Mouse (Mus musculus): ENCODE results near the gene Myo1e. TPM values are rescaled to one million over a fixed set of nuclear protein-coding genes. Genes with fewer than 3 reads are reported as not detected.

The Myo1e gene
- polyA plus RNA-seq, 1 experiment from 2014 or later = 4.1 TPM

DNA sequence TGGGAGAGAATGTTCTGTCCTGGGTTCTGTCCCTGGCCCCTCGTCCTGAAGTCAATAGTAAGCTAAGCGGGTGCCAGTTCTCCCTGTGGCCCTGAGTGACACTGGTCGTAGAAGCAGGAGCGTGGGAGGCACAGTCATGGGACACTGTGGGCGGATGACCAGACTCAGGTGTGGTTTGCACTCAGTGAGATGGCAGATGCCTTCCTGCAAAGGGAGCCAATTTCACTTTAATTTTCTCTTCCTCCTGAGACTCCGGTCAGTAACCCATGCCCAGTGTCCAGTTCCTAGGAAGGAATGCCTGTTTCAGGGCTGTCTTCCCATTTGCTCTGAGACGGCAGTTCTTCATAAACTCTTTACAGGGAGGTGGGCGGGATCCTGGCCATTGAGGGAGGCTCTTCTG lies 36.1 kb downstream of the Myo1e start:
- ATAC-seq (no peak), DNase-seq (ENCODE audit: low spot score) (no peak)
- WGBS = 79% methylated on average over 8 of the region's 8 CpGs
- no peaks in the 10 kb centered on the region for H3K27me3 ChIP-seq (replicated peaks; ENCODE audit: control insufficient read depth, insufficient read depth, low read length)
- H3K9me3 ChIP-seq (replicated peaks; ENCODE audit: control insufficient read depth, low read length) = no peaks in the 10 kb centered on the region
- H3K4me2 ChIP-seq (ENCODE audit: low read length) = no peak overlapping the region
- H3K4me3 ChIP-seq (ENCODE audit: low read depth, low read length) = no peak overlapping the region
- no peaks in the 10 kb centered on the region for H3K4me1 ChIP-seq (ENCODE audit: control insufficient read depth, insufficient read depth, low read length)
- no peak overlapping the region for H3K9ac ChIP-seq (ENCODE audit: low read length)
- H3K27ac ChIP-seq (ENCODE audit: low read depth, low read length) = no peak overlapping the region
- no peaks in the 10 kb centered on the region for H3K36me3 ChIP-seq (ENCODE audit: control insufficient read depth, insufficient read depth, low read length)

DNA sequence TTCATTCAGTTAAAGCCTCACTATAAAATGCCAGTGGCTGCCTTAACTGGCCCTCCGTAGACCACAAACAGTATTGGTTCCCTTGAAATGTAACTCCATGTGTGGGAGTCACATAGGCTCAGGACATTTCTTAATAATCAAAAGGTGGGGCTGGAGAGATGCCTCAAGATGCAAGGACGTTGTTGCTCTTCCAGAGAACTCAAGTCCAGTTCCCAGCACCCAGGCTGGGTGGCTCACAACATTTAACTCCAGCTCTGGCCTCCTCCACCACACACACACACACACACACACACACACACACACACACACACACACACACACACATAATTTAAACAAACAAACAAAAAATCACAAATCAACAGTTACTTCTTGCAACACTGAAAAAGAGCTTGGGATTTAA lies 36.6 kb downstream of the Myo1e start:
- Histone ChIP-seq H3K9me3 (replicated peaks; ENCODE audit: control insufficient read depth, low read length) (no peaks in the 10 kb centered on the region), H3K27ac (ENCODE audit: low read depth, low read length) (no peak overlapping the region), H3K4me1 (ENCODE audit: control insufficient read depth, insufficient read depth, low read length) (no peaks in the 10 kb centered on the region), H3K4me2 (ENCODE audit: low read length) (no peak overlapping the region), H3K9ac (ENCODE audit: low read length) (no peak overlapping the region), H3K36me3 (ENCODE audit: control insufficient read depth, insufficient read depth, low read length) (no peaks in the 10 kb centered on the region), H3K4me3 (ENCODE audit: low read depth, low read length) (no peak overlapping the region), H3K27me3 (replicated peaks; ENCODE audit: control insufficient read depth, insufficient read depth, low read length) (no peaks in the 10 kb centered on the region)
- 85% methylated on average over 2 of the region's 2 CpGs for WGBS
- DNase-seq (ENCODE audit: low spot score) (no peak), ATAC-seq (no peak)

DNA sequence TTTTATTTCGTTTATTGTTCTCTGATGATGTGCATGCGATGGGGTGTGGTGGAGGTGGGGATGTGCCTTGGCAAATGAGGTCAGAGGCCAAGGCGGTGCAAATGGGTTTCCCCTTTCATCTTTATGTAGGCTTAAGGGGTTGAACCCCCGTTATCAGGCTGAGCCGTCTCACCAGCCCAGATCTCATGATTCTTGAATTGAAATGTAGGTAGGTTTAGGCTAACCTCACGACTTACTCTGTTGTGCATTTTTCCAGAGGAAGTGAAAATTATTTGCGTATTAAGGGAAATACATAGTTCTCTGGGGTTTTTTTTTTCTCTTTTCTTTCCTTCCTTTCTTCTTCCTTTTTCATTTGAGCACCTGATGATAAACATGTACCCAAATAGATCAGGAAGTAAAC lies 37.0 kb downstream of the Myo1e start:
- Histone ChIP-seq H3K9me3 (replicated peaks; ENCODE audit: control insufficient read depth, low read length) (no peaks in the 10 kb centered on the region), H3K4me2 (ENCODE audit: low read length) (no peak overlapping the region), H3K27me3 (replicated peaks; ENCODE audit: control insufficient read depth, insufficient read depth, low read length) (no peaks in the 10 kb centered on the region), H3K27ac (ENCODE audit: low read depth, low read length) (no peak overlapping the region), H3K36me3 (ENCODE audit: control insufficient read depth, insufficient read depth, low read length) (no peaks in the 10 kb centered on the region), H3K9ac (ENCODE audit: low read length) (no peak overlapping the region), H3K4me3 (ENCODE audit: low read depth, low read length) (no peak overlapping the region), H3K4me1 (ENCODE audit: control insufficient read depth, insufficient read depth, low read length) (no peaks in the 10 kb centered on the region)
- 67% methylated on average over 7 of the region's 7 CpGs for WGBS
- DNase-seq (ENCODE audit: low spot score) (no peak), ATAC-seq (no peak)

DNA sequence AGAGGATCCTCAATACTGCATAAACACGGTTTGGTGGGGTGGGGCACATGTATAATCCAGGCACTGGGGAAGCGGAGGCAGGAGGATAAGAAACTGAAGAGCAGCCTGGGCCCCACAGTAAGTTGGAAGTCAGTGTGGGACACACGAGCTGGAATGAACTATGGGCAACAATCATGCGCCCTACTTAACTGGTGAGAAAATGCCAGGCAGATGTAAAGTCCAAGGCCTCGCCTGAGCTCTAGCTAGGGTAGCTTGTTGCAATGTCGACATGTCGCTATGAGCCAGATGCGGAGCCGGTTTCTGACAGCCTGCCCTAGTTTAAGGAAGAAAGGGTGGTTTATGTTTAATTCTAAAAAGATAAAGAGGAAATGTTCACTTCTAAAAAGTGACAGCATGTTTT lies 37.9 kb downstream of the Myo1e start:
- no peak overlapping the region for H3K4me3 ChIP-seq (ENCODE audit: low read depth, low read length)
- H3K9me3 ChIP-seq (replicated peaks; ENCODE audit: control insufficient read depth, low read length) = no peaks in the 10 kb centered on the region
- no peak overlapping the region for H3K9ac ChIP-seq (ENCODE audit: low read length)
- H3K4me1 ChIP-seq (ENCODE audit: control insufficient read depth, insufficient read depth, low read length) = 0 out of 2 replicates have a peak, but pooled peaks cover 2% of the 10 kb centered on the region
- H3K27me3 ChIP-seq (replicated peaks; ENCODE audit: control insufficient read depth, insufficient read depth, low read length) = no peaks in the 10 kb centered on the region
- no peak for ATAC-seq
- no peak overlapping the region for H3K27ac ChIP-seq (ENCODE audit: low read depth, low read length)
- no peaks in the 10 kb centered on the region for H3K36me3 ChIP-seq (ENCODE audit: control insufficient read depth, insufficient read depth, low read length)
- no peak for DNase-seq (ENCODE audit: low spot score)
- H3K4me2 ChIP-seq (ENCODE audit: low read length) = no peak overlapping the region
- 91% methylated on average over 9 of the region's 9 CpGs for WGBS

DNA sequence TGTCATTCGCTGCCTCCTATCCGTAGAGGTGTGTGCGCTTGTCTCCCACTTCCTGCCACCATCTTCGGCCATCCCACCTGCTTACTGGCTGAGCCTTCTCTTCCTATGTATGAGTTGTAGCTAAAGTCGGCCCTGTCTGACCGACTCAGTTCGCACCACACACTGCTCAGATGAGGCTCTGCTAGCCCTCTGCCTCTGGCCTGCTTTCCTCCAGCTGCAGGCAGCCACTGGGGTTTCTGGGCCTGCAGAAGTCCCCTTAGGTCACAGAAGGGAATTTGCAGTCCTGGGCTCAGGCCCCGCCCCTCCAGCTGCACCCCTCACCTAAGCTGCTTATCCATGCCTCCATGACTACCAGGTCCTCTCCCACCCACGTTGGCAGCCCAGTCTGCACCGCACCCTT lies 39.3 kb downstream of the Myo1e start:
- no peak overlapping the region for H3K27ac ChIP-seq (ENCODE audit: low read depth, low read length)
- 61% methylated on average over 10 of the region's 10 CpGs for WGBS

DNA sequence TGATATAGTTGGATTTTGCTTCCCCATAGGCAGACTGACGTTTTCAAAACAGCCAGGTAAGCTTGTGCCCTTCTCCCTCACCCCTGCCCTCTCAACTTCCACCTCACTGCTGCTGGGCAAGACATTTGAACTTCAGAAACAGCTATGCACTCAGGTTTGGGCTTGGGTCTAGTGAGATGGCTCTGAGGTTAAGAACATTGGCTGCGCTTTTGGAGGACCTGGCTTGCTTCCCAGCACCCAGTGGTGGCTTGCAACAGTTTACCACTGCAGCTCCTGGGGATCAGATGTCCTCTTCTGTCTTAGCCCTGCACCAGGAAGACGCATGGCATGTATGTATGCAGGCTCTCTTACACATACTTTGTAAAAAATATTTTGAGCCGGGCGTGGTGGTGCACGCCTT lies 40.9 kb downstream of the Myo1e start:
- ATAC-seq = no peak
- Histone ChIP-seq H3K9ac (ENCODE audit: low read length) (no peak overlapping the region), H3K9me3 (replicated peaks; ENCODE audit: control insufficient read depth, low read length) (no peaks in the 10 kb centered on the region), H3K4me1 (ENCODE audit: control insufficient read depth, insufficient read depth, low read length) (0 out of 2 replicates have a peak, but pooled peaks cover 2% of the 10 kb centered on the region), H3K36me3 (ENCODE audit: control insufficient read depth, insufficient read depth, low read length) (no peaks in the 10 kb centered on the region), H3K27ac (ENCODE audit: low read depth, low read length) (no peak overlapping the region), H3K27me3 (replicated peaks; ENCODE audit: control insufficient read depth, insufficient read depth, low read length) (no peaks in the 10 kb centered on the region), H3K4me2 (ENCODE audit: low read length) (no peak overlapping the region), H3K4me3 (ENCODE audit: low read depth, low read length) (no peak overlapping the region)
- 88% methylated on average over 6 of the region's 6 CpGs for WGBS
- DNase-seq (ENCODE audit: low spot score) = no peak

More for the DNA sequence above, 39.3 kb downstream of the Myo1e start:
- Histone ChIP-seq H3K4me2 (ENCODE audit: low read length) (no peak overlapping the region), H3K9ac (ENCODE audit: low read length) (no peak overlapping the region), H3K27me3 (replicated peaks; ENCODE audit: control insufficient read depth, insufficient read depth, low read length) (no peaks in the 10 kb centered on the region), H3K9me3 (replicated peaks; ENCODE audit: control insufficient read depth, low read length) (no peaks in the 10 kb centered on the region), H3K4me3 (ENCODE audit: low read depth, low read length) (no peak overlapping the region), H3K36me3 (ENCODE audit: control insufficient read depth, insufficient read depth, low read length) (no peaks in the 10 kb centered on the region), H3K4me1 (ENCODE audit: control insufficient read depth, insufficient read depth, low read length) (0 out of 2 replicates have a peak, but pooled peaks cover 2% of the 10 kb centered on the region)
- DNase-seq (ENCODE audit: low spot score) (no peak), ATAC-seq (no peak)

DNA sequence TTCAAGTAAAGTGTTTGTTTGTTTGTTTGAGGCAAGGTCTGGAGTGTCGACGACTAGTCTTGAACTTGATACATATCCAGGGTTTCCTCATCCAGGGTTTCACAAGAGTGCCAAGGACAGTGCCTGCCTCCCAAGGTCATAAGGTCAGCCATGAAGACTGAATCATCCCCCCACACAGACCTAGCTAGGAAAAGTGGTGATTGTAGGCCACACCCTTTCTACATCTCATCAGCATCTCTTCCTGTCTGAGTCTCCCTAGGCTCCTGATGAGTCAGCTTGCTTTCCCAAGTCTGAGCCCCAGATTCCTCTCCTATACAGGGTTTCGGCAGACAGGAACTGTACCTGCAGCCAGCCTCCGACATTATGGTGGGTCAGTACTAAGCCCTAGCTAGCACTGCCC lies 41.7 kb downstream of the Myo1e start:
- H3K9me3 ChIP-seq (replicated peaks; ENCODE audit: control insufficient read depth, low read length) = no peaks in the 10 kb centered on the region
- no peak for ATAC-seq
- 90% methylated on average over 4 of the region's 4 CpGs for WGBS

DNA sequence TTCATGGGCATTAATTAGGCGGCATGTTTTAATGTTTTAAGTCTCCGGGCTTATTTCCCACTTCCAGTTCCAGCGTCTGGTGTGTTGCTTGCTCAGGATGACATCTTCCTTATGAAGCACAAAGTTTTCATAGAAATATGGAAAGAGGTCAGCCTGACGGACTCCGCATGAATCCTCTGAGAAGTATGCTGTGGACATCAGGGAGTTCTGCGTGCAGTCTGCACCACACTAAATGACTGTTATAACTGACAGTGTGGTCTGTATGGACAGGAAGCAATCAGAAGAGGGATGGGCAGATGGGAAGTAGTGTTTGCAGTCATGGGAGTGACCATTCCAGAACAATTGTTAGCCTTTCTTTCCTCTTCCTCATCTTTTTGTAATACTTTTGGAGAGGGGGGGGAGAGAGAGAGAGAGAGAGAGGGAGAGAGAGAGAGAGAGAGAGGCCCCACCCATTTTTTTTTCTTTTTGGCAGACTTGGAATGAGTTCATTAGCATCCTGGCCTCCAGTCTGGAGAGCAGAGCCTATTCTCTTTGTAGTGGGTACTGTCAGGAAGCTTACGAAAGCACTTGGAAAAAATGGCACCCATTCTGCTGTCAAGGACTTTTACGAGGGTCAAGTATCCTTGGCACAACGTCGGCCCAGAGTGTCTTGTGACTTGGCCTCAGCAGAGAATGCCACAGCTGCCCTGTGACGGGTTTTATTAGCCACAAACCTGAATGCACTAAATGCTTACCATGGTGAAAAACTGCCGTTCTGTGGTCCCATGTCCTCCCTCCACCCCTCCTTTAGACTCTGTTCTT lies 42.9 kb downstream of the Myo1e start:
- DNase-seq (ENCODE audit: low spot score) = peak; percentile 44
- no peaks in the 10 kb centered on the region for H3K36me3 ChIP-seq (ENCODE audit: control insufficient read depth, insufficient read depth, low read length)
- 58% methylated on average over 12 of the region's 12 CpGs for WGBS

More for the DNA sequence above, 41.7 kb downstream of the Myo1e start:
- no peak for DNase-seq (ENCODE audit: low spot score)
- H3K4me1 ChIP-seq (ENCODE audit: control insufficient read depth, insufficient read depth, low read length) = 0 out of 2 replicates have a peak, but pooled peaks cover 2% of the 10 kb centered on the region
- H3K9ac ChIP-seq (ENCODE audit: low read length) = no peak overlapping the region
- no peak overlapping the region for H3K4me2 ChIP-seq (ENCODE audit: low read length)
- no peak overlapping the region for H3K27ac ChIP-seq (ENCODE audit: low read depth, low read length)
- no peaks in the 10 kb centered on the region for H3K36me3 ChIP-seq (ENCODE audit: control insufficient read depth, insufficient read depth, low read length)
- H3K4me3 ChIP-seq (ENCODE audit: low read depth, low read length) = no peak overlapping the region
- H3K27me3 ChIP-seq (replicated peaks; ENCODE audit: control insufficient read depth, insufficient read depth, low read length) = no peaks in the 10 kb centered on the region

DNA sequence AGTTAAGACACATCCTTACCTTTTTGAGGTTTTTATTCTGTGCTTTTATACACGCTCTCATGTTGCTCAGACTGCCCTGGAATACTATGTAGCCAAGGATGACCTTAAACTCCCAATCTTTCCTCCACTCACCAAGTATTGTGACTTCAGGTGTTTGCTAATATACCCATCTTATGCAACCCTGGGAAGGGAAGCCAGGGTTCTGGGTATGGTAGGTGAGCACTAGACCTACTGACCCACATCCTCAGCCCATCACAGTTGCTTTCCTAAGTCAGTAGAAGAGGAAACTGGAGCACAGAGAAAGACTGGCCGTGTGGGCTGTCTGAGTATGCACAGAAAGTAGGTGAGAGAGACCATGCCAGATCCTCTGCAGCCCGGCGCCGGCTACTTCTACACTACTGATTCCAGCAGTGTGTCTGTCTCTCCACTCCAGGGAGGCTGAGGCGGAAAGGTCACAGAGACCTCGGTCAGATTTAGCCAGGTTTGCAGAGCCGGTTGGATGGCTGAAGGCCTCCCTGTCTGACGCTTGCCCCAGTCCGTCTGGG lies 44.4 kb downstream of the Myo1e start:
- DNase-seq (ENCODE audit: low spot score) (no peak), ATAC-seq (no peak)
- H3K27ac ChIP-seq (ENCODE audit: low read depth, low read length) = no peak overlapping the region
- no peak overlapping the region for H3K9ac ChIP-seq (ENCODE audit: low read length)
- WGBS = 89% methylated on average over 10 of the region's 10 CpGs
- no peaks in the 10 kb centered on the region for H3K27me3 ChIP-seq (replicated peaks; ENCODE audit: control insufficient read depth, insufficient read depth, low read length)
- H3K4me3 ChIP-seq (ENCODE audit: low read depth, low read length) = no peak overlapping the region
- H3K4me2 ChIP-seq (ENCODE audit: low read length) = no peak overlapping the region
- no peaks in the 10 kb centered on the region for H3K36me3 ChIP-seq (ENCODE audit: control insufficient read depth, insufficient read depth, low read length)
- H3K4me1 ChIP-seq (ENCODE audit: control insufficient read depth, insufficient read depth, low read length) = 0 out of 2 replicates have a peak, but pooled peaks cover 2% of the 10 kb centered on the region
- H3K9me3 ChIP-seq (replicated peaks; ENCODE audit: control insufficient read depth, low read length) = no peaks in the 10 kb centered on the region

More for the DNA sequence above, 42.9 kb downstream of the Myo1e start:
- H3K4me1 ChIP-seq (ENCODE audit: control insufficient read depth, insufficient read depth, low read length) = 0 out of 2 replicates have a peak, but pooled peaks cover 2% of the 10 kb centered on the region
- no peak for ATAC-seq
- H3K4me2 ChIP-seq (ENCODE audit: low read length) = no peak overlapping the region
- no peak overlapping the region for H3K9ac ChIP-seq (ENCODE audit: low read length)
- no peaks in the 10 kb centered on the region for H3K9me3 ChIP-seq (replicated peaks; ENCODE audit: control insufficient read depth, low read length)
- no peak overlapping the region for H3K4me3 ChIP-seq (ENCODE audit: low read depth, low read length)
- no peaks in the 10 kb centered on the region for H3K27me3 ChIP-seq (replicated peaks; ENCODE audit: control insufficient read depth, insufficient read depth, low read length)
- no peak overlapping the region for H3K27ac ChIP-seq (ENCODE audit: low read depth, low read length)
